Mouse (Mus musculus): Measurements from ENCODE around the gene Slc35a1. TPM values are rescaled to one million over a fixed set of nuclear protein-coding genes. Genes with fewer than 3 reads are reported as not detected.

Slc35a1 gene
- total and polyA plus RNA-seq, 3 experiments: 18.2 to 26.2 (median 19.7) TPM

DNA sequence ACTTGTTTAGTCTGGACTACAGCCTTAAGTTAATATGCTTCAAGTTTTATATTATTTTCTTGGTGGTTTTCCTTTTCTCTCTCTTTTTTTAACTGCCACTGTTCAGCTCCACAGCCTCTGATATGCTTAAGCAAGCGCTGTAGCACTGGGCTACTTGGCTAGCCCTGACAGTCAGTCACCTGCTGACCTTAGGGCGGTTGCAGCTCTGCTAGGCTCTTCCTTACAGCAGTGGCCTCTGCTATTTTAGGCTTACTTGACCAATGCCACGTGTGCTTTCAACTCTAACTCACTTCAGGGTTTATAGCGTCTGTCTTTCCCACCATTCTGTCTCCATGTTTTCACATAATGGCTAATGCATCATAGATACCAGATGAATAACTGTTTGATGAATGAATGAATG is 61.7 kb downstream of the Slc35a1 start:
- Histone ChIP-seq H3K9ac (ENCODE audit: insufficient read depth, low read depth) (no peak overlapping the region), H3K4me1 (ENCODE audit: control insufficient read depth in 1 of 2, insufficient read depth in 2 of 2) (no peaks in the 10 kb centered on the region), H3K4me2 (ENCODE audit: insufficient read depth, low read depth, poor library complexity, severe bottlenecking) (no peak overlapping the region), H3K36me3 (replicated peaks in 1 of 2; ENCODE audit: control insufficient read depth in 1 of 2, insufficient read depth in 1 of 2, low read length in 1 of 2) (peaks cover 33 to 79% of the 10 kb centered on the region in 2 experiments), H3K79me2 (replicated peaks; ENCODE audit: control insufficient read depth, extremely low read depth, insufficient read depth, poor library complexity, severe bottlenecking) (no peaks in the 10 kb centered on the region), H3K4me3 (replicated peaks in 1 of 3; ENCODE audit: low read depth in 2 of 3, low read length in 2 of 3, poor library complexity in 1 of 3) (no peak overlapping the region), H3K27ac (ENCODE audit: insufficient read depth, low read depth) (no peak overlapping the region), H3K27me3 (replicated peaks) (no peaks in the 10 kb centered on the region), H3K9me3 (replicated peaks; ENCODE audit: low read length) (no peaks in the 10 kb centered on the region)
- TF ChIP-seq MAZ (IDR thresholded peaks at IDR 0.05; ENCODE audit: low read depth, low read length): no peak
- no peak for DNase-seq (ENCODE audit: extremely low read depth)
- dilution Hi-C loops (cut with MboI; ENCODE audit: extremely low pct_ligation_motif_present, extremely low pct_unique_long_range_greater_than_20kb, low sequenced_read_pairs) (no loop called here), in situ Hi-C loops (cut with MboI; ENCODE audit: low pct_ligation_motif_present, low pct_unique_long_range_greater_than_20kb, low sequenced_read_pairs) (no loop called here)

DNA sequence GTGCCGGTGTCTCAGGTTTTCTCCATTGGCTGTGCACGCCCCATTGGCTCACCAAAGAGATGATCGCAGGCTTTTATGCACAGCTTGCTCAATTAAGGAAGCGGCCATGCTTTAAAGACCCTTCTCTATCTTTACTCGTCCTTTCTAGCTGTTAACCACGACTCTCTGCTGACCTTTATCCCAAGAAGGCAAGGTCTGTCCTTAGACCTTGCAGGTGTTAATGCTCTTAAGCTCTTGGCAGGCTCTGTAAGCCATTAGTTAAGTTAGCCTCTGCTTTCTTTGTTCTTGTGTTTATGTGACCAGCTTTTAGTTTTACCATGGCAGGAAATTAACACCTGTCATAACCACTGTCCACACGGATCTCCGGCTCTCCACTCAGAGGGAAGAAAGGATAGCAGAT is 71.1 kb downstream of the Slc35a1 start:
- DNase-seq (ENCODE audit: extremely low read depth): no peak
- Histone ChIP-seq H3K9ac (ENCODE audit: insufficient read depth, low read depth) (peak overlapping the region; percentile 92; the same call in 1 of the 2 replicates), H3K9me3 (replicated peaks; ENCODE audit: low read length) (no peaks in the 10 kb centered on the region), H3K4me3 (replicated peaks in 1 of 3; ENCODE audit: low read depth in 2 of 3, low read length in 2 of 3, poor library complexity in 1 of 3) (peak overlapping the region; percentile 89 to 100 (median 90)), H3K27me3 (replicated peaks) (no peaks in the 10 kb centered on the region), H3K79me2 (replicated peaks; ENCODE audit: control insufficient read depth, extremely low read depth, insufficient read depth, poor library complexity, severe bottlenecking) (peaks cover 50% of the 10 kb centered on the region), H3K4me1 (ENCODE audit: control insufficient read depth in 1 of 2, insufficient read depth in 2 of 2) (peaks cover 0 to 37% of the 10 kb centered on the region in 2 experiments; a peak in 2 of 4 replicates), H3K4me2 (ENCODE audit: insufficient read depth, low read depth, poor library complexity, severe bottlenecking) (peak overlapping the region; percentile 81), H3K36me3 (replicated peaks in 1 of 2; ENCODE audit: control insufficient read depth in 1 of 2, insufficient read depth in 1 of 2, low read length in 1 of 2) (peaks cover 3 to 29% of the 10 kb centered on the region in 2 experiments), H3K27ac (ENCODE audit: insufficient read depth, low read depth) (no peak overlapping the region)
- in situ Hi-C loops (cut with MboI; ENCODE audit: low pct_ligation_motif_present, low pct_unique_long_range_greater_than_20kb, low sequenced_read_pairs) (no loop called here), dilution Hi-C loops (cut with MboI; ENCODE audit: extremely low pct_ligation_motif_present, extremely low pct_unique_long_range_greater_than_20kb, low sequenced_read_pairs) (no loop called here)
- no peak for TF ChIP-seq IRF4 (IDR thresholded peaks at IDR 0.05; ENCODE audit: low read depth, low read length)
- no peak for TF ChIP-seq MEF2A (IDR thresholded peaks at IDR 0.05; ENCODE audit: borderline replicate concordance, low read depth, low read length)

DNA sequence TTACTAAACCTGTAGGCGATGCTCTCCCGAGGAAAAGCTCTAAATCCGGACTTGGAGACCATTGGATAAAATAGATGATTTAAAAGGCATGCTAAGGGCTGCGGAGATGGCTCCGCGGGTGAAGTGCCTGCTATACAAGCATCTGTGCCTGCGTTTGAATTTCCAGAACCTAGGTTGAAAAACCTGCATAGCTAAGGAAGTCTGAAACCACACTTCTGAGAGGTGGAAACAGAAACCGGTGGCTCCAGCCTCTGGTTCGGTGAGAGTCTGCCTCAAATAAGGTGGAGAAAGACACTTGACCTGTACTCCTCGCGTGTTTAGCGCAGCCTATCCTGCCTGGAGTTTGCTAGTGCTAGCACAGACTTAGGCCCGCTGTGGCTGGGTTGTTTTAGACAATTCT is 71.9 kb downstream of the Slc35a1 start:
- H3K79me2 ChIP-seq (replicated peaks; ENCODE audit: control insufficient read depth, extremely low read depth, insufficient read depth, poor library complexity, severe bottlenecking): peaks cover 51% of the 10 kb centered on the region
- H3K36me3 ChIP-seq (replicated peaks in 1 of 2; ENCODE audit: control insufficient read depth in 1 of 2, insufficient read depth in 1 of 2, low read length in 1 of 2): peaks cover 3 to 27% of the 10 kb centered on the region in 2 experiments
- dilution Hi-C loops (cut with MboI; ENCODE audit: extremely low pct_ligation_motif_present, extremely low pct_unique_long_range_greater_than_20kb, low sequenced_read_pairs) (no loop called here), in situ Hi-C loops (cut with MboI; ENCODE audit: low pct_ligation_motif_present, low pct_unique_long_range_greater_than_20kb, low sequenced_read_pairs) (no loop called here)
- TF ChIP-seq CTCF (conservative IDR thresholded peaks at IDR 0.05 in 1 of 2, IDR thresholded peaks at IDR 0.05 in 1 of 2; ENCODE audit: low read depth in 2 of 2, low read length in 2 of 2) (no peak), SIN3A (IDR thresholded peaks at IDR 0.05; ENCODE audit: low read length) (no peak), GABPA (IDR thresholded peaks at IDR 0.05; ENCODE audit: insufficient replicate concordance, low read depth, low read length) (no peak), RCOR1 (conservative IDR thresholded peaks at IDR 0.05; ENCODE audit: low read depth, low read length) (no peak), JUN (IDR thresholded peaks at IDR 0.05; ENCODE audit: insufficient read depth, low read depth, low read length) (no peak), BHLHE40 (IDR thresholded peaks at IDR 0.05; ENCODE audit: low read depth, low read length) (no peak), RAD21 (IDR thresholded peaks at IDR 0.05; ENCODE audit: low read depth, low read length) (no peak), MAZ (IDR thresholded peaks at IDR 0.05; ENCODE audit: low read depth, low read length) (no peak)
- peaks cover 0 to 37% of the 10 kb centered on the region in 2 experiments; a peak in 2 of 4 replicates for H3K4me1 ChIP-seq (ENCODE audit: control insufficient read depth in 1 of 2, insufficient read depth in 2 of 2)
- H3K9ac ChIP-seq (ENCODE audit: insufficient read depth, low read depth): peak overlapping the region; percentile 92
- peak; percentile 24 for DNase-seq (ENCODE audit: extremely low read depth)
- peak overlapping the region; percentile 81 for H3K4me2 ChIP-seq (ENCODE audit: insufficient read depth, low read depth, poor library complexity, severe bottlenecking)
- H3K4me3 ChIP-seq (replicated peaks in 1 of 3; ENCODE audit: low read depth in 2 of 3, low read length in 2 of 3, poor library complexity in 1 of 3): peak overlapping the region; percentile 89 to 100 (median 90)
- no peaks in the 10 kb centered on the region for H3K27me3 ChIP-seq (replicated peaks)
- no peaks in the 10 kb centered on the region for H3K9me3 ChIP-seq (replicated peaks; ENCODE audit: low read length)
- H3K27ac ChIP-seq (ENCODE audit: insufficient read depth, low read depth): no peak overlapping the region
